Mouse (Mus musculus) layer of hippocampus, adult 9-11 months (tissue): ENCODE results near the gene Tssc4.
A peak's percentile ranks its signal among the peaks of the same experiment; 100 is the strongest.

Experiments used
- DNase-seq: peaks from one replicate; pipeline ENCODE4 v3.0.0; 2022

Gene Tssc4

DNA sequence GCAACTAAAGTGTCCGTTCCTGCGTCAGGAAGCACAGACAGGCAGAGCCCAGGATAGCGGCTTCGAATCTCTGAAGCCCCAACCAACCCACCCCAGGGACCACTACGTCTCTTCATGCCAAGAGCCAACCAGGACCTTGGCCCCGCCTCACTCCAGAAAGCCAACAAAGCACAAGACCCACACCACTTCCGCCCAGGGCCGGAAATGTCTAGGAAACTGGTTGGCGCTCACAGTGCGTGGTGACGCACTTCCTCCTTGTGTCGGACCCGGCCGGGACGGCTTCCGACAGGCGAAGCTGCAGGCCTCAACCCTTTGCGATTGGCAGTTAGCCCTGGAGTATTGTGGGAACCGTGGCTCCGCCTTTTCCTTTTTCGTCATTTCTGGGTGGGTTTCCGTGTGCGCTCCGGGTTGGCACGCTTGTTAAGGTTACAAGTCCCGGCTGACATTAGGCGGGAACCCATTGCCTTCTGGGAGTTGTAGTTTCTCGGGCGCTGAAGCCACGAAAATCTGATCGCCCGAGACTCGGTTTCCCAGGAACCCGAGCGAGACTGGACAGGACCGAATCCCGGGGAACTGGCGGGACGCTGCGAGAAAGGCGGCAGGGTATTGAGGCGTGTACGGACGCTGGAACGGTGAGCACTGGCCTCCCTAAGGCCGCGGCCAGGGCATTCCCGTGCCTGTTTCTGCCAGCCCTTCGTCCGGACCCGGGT is at the start of gene Tssc4:
Gene Tssc4 (plus strand): TSS at position 368 of the 710 bp plus-strand sequence.
- DNase-seq = peak; percentile 100

DNA sequence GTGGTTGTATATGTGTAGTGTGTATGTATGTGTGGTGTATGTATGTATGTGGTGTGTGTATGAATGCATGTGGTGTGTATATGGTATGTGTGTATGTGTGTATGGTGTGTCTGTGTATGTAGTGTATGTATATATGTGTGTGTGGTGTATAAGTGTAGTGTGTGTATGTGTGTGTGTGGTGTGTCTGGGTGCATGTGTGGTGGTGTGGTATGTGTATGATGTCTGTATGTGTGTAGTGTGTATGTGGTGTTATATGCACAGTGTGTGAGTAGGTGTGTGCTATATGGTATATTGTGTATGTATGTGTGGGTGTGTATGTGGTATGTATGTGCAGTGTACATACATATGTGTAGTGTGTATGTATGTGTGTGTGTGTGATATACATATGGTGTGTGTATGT is 49.0 kb upstream of the Tssc4 start:
- DNase-seq = no peak

GRCm38 (mm10) chr7:143020764-143021163 is 48.3 kb upstream of the Tssc4 start:
- DNase-seq = peak; percentile 82

DNA sequence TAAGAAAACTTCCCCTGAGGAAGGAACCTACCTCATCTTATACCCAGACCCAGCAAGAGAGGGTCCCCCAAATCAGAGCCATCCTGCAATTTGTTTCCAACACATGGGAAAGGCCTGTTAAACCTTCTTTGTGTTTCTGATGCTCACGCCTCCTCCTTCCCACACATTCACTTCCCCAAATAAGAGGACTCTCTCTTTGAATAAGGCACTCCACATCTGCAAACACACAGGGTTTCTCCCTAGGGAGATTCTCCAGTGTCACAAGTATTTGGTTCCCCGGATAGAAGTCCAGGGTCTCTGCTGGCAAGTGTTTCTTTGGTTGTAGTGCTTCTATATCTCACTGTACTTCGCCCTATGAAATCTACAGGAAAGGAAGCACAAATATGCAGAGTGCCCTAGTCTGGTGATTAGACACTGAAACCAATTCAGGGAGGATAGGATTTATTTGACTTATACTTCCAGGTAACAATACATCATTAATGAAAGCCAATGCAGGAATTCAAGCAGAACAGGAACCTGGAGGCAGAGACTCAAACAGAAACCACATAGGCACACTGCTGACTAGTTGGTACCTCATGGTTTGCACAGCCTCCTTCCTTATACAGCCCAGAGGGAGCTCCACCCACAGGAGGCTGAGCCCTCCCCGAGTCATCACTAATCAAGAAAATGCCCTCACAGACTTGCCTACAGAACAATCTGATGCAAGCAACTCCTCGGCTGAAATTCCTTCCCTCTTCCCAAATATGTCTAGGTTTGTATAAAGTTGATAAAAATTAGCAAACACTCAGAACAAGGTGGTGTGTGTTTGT is 47.5 kb upstream of the Tssc4 start:
- peak; percentile 67 for DNase-seq

- DNase-seq = no peak
Observed at GRCm38 (mm10) chr7:143023499-143023898, 45.5 kb upstream of the Tssc4 start.

- no peak for DNase-seq
Observed at GRCm38 (mm10) chr7:143024293-143024692, 44.8 kb upstream of the Tssc4 start.

DNA sequence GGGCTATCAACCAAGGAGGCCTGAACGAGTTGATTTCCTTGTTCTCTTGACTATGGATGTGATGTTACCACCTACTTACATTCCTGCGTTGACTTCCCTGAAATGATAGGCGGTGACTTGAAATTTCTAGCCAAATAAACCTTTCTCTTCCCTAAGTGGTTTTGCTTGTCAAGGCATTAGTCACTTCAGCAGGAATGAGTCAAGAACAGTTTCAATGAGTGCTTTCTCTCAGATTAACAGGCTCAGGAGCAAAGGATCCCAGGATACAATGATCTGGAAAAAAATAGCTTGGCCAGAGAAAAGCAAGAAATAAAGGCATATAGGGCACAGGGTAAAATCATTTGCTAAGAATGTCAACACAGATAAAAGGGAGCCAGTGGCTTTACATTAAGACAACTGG is 43.6 kb upstream of the Tssc4 start:
- DNase-seq = no peak

- DNase-seq = no peak
Observed at GRCm38 (mm10) chr7:143027196-143027595, 41.9 kb upstream of the Tssc4 start.

DNA sequence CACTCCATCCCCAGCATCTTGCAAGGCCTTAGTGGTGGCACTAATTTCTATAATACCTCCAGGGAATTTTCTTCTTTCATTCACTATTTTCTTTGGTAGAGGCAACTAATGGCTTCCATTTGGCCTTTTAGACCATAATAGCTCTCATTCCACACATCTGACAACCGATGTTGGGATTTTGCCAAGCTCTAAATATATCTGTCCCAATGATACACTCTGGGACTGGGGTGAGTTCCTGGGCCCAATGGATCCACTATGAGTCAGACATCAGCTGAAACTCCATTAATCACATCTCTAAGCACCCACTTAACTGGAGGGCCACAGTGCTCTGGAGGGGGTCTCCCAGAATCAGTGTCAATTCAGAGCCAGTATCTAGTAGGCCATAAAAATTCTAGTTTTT is 37.2 kb upstream of the Tssc4 start:
- DNase-seq = no peak

GRCm38 (mm10) chr7:143033581-143033980 is 35.5 kb upstream of the Tssc4 start:
- DNase-seq = no peak

- no peak for DNase-seq
Observed at GRCm38 (mm10) chr7:143034112-143034511, 34.9 kb upstream of the Tssc4 start.

DNA sequence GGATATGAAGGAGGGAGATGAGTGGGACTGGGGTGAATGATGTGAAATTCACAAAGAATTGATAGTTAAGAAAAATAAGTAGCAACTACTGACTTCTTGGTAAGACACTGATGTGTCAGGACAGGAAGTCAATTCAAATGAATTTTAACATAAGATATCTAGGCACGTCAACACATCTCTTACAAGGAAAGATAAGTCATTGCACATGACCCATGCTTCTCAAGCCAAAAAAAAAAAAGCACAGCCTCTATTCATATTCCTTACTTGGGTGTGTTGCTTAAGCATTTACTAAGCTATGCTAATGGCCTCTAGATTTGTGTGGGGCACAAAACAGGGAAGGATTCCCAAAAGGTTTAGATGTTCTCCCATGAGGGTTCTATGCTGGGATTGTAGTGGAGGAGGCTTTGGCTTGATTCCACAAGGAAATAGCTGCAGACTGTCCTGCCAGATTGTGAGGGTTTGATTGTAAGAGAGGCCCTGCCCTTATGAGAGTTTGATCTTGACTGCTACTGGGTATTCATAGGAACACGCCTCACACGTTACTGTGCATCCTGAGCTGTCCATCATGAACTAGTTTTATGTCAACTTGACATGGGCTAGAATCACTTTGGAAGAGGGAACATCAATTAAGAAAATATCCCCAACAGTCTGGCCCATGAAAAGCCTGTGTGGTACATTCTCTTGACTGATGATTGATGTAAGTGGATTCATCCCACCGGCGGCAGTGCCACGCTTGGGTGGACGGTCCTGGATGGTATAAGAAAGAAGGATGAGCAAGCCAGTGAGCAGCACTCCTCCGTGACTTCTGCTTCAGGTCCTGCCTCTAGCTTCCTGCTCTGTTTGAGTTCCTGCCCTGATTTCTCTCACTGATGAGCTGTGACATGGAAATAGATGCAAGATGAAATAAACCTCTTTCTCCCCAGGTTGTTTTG is 34.3 kb upstream of the Tssc4 start:
- DNase-seq = no peak

GRCm38 (mm10) chr7:143036787-143037186 is 32.3 kb upstream of the Tssc4 start:
- no peak for DNase-seq

- DNase-seq = no peak
Observed at GRCm38 (mm10) chr7:143037306-143037705, 31.7 kb upstream of the Tssc4 start.

DNA sequence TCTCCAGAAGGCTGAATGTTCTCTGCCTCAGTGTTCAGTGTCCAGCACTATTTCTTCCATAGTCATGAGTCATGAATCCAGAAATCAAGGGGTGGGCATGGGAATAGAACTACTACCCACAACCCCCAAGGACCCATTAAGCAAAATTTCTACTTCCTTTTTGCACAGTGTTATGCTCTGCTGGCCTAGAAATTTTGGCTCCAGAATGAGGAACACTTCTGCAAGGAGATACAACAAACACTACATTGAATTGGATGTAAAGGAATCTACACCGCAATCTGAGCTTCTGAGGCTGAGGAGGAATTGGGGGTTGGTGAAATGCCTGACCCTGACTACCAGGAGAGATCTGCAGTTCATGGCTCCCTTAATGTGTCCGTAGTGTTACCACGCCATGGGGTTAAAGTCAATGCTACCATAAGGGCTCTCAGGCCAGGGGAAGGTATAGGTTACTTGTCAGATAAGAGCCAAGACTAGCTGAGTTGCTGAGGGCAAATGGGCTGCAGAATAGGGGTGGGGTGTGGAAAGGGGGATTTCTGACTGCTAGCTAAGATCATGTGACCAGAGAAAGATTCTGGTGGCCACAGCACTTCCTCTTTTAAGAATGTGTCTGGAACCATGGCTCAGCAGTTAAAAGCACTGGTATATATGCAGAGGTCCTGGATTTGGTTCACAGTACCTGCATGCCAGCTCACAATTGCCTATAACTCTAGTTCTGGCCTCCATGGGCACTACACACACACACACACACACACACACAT is 30.7 kb upstream of the Tssc4 start:
- no peak for DNase-seq

DNA sequence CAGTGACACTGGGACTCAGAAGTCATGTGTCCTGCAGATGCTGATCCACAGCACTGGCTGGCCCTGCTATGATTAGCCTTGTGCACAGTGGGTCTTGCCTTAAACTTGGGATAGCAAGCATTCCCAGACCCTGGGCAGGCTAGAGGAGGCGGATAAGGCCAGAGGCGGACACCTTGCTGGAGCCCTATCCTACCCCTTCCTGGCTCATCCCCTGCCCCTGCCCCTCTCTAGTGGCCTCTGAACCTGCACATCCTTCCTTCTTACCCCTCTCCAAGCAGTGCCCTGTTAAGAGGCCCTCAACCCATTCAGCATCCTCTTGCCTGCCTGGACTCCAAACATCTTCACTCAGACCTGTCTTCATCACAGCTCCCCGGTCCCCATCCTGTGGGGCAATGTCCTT is 28.5 kb upstream of the Tssc4 start:
- DNase-seq = no peak

DNA sequence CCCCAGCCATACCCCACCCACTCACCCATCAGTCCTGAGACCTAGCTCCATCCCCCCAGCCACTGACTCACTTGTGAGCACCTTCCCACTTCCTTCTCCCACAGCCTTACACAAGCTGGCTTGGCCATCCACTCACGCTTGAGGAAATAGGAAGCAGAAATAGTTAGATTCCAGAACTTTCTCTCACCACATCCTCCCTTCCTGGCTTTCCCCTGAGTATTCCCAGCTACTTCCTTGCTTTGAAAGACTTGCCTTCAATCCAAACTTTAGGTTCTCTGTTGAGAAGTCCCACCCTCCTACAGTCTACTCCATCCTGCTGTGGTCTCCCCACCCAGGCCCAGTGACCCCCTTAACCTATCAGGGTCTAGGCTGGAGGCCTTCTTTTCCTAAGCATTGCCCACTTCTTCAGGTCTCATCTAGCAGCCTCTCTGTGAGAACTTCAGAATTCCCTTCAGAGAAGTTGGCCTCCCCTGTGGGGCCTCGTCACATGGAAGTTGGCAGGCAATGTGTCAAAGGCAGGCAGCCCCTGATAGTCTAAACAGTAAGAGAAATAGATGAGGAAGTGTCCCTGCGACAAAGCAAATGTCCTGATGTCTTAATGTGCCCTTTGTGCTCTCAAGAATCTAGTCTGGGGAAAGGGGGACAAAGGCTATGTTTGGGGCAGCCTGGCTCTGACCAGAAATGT is 27.8 kb upstream of the Tssc4 start:
- DNase-seq = no peak

DNA sequence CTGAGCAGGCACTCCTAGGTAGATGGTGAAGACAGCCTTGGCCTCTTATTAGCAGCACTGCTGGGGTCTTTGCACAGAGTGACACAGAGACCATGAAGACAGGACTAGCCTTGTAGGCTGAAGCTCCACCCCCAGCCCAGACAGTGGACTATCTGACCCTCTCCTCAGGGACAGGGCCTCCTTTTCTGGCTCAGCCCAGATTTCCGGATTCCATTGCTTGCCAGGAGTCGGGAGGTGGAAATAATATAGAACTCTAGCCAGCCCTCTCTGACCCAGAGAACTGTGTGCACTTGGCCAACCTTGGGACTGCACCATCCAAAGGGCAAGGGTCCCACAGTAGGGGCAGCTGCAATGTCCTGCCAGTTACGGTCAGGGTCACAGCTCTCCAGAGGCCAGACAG is 27.0 kb upstream of the Tssc4 start:
- DNase-seq = no peak

DNA sequence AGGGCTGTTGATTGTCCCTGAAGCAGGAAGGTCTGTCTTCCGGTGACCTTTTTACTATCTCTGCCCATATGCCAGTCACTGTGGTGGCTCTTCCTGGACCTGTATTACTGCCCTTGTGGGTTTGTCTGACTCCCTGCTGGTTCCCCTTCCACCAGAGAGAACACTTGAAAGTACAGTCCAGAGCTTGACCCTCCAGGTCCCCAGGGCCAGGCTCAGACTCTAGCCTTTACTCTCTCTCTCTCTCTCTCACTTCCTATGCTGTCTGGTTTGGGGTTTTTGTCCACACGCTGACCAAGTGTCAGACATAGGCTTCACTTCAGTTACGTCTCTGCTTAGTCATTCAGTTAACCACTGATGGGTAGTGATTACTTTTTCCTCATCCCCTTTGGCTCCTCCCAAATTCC is 26.1 kb upstream of the Tssc4 start:
- peak; percentile 79 for DNase-seq

GRCm38 (mm10) chr7:143044049-143044825 is 24.8 kb upstream of the Tssc4 start:
- DNase-seq = no peak

- no peak for DNase-seq
Observed at GRCm38 (mm10) chr7:143044826-143045206, 24.2 kb upstream of the Tssc4 start.
